Mouse (Mus musculus) limb, embryonic 13.5 days (tissue): ENCODE measurements around the gene Tiam1. TPM values are rescaled to one million over a fixed set of nuclear protein-coding genes. Genes with fewer than 3 reads are reported as not detected.

ENCODE experiments used
- ATAC-seq: fragments of 200-750 bp; cut with Nextera tagmentation; 2 replicates; pipeline ENCODE4 v1.8.0; 2017; ENCODE audit warnings: low read depth, moderate number of reproducible peaks, moderate TSS enrichment; ENCODE audit not compliant: low FRiP score
- H3K27ac ChIP-seq: fragments of 300-500 bp; sonication (generic); 2 replicates; pipeline ENCODE4 v1.5.1; 2015; ENCODE audit warnings: inconsistent platforms, mild to moderate bottlenecking, moderate library complexity
- H3K27me3 ChIP-seq: fragments of 300-500 bp; sonication (generic); 2 replicates; pipeline ENCODE4 v1.6.1; 2015; ENCODE audit warnings: mild to moderate bottlenecking, inconsistent platforms
- H3K36me3 ChIP-seq: fragments of 300-500 bp; sonication (generic); 2 replicates; pipeline ENCODE4 v1.6.1; 2015; ENCODE audit warnings: inconsistent platforms, mild to moderate bottlenecking, moderate library complexity
- H3K4me1 ChIP-seq: fragments of 300-500 bp; sonication (generic); 2 replicates; pipeline ENCODE4 v1.6.1; 2015; ENCODE audit warnings: inconsistent platforms
- H3K4me2 ChIP-seq: fragments of 300-500 bp; sonication (generic); replicated peaks from 2 replicates; pipeline ENCODE4 v1.6.1; 2015; ENCODE audit warnings: inconsistent platforms, mild to moderate bottlenecking, moderate library complexity
- H3K4me3 ChIP-seq: fragments of 300-500 bp; sonication (generic); 2 replicates; pipeline ENCODE4 v1.5.1; 2015; ENCODE audit warnings: moderate library complexity, mild to moderate bottlenecking, inconsistent platforms
- H3K9ac ChIP-seq: fragments of 300-500 bp; sonication (generic); 2 replicates; pipeline ENCODE4 v1.6.1; 2015; ENCODE audit warnings: mild to moderate bottlenecking, inconsistent platforms
- H3K9me3 ChIP-seq: fragments of 300-500 bp; sonication (generic); 2 replicates; pipeline ENCODE4 v1.6.1; 2016; ENCODE audit warnings: inconsistent platforms
- WGBS: fragments of 180-500 bp; shearing (Covaris S2); methylation state at CpG from one replicate; pipeline ENCODE4 v1.1.7; 2015; 5-methylcytosine and 5-hydroxymethylcytosine counted together
- polyA plus RNA-seq: library from polyadenylated mRNA; unstranded; fragments of >200 nt; fragmentation: Nextera tagmentation; extraction: Ambion mirVana; gene quantifications from 2 replicates; pipeline ENCODE4 v1.2.1, GENCODE M21; 2015

Gene Tiam1
- polyA plus RNA-seq, 1 experiment from 2014 or later, result 55.0 TPM

DNA sequence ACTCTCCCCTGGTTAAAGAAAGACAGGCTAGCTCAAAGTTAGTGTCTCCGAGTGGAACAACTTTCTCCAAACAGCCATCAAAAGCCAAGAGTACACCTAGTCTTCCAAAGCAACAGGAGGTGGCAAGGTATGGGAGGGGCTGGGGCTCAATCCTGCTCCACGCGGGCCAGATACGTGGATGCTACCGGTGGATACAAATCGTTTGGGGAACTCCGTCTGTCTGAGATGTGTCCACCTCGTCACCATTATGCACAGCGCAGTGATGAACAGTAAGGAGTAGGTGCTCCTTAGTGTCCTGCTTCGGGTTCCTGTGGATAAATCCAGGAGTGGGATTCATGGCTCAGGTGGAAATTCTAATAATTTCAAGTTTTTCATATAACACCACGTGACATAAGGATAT is 377.6 kb downstream of the Tiam1 start:
- H3K9ac ChIP-seq, result no peak overlapping the region
- peaks cover 18% of the 10 kb centered on the region for H3K9me3 ChIP-seq
- H3K27ac ChIP-seq, result no peak overlapping the region
- no peak overlapping the region for H3K4me3 ChIP-seq
- no peaks in the 10 kb centered on the region for H3K4me1 ChIP-seq
- ATAC-seq, result no peak
- H3K4me2 ChIP-seq, result no peak overlapping the region
- H3K27me3 ChIP-seq, result no peaks in the 10 kb centered on the region
- H3K36me3 ChIP-seq, result no peaks in the 10 kb centered on the region
- WGBS, result 86% methylated on average over 11 of the region's 11 CpGs

DNA sequence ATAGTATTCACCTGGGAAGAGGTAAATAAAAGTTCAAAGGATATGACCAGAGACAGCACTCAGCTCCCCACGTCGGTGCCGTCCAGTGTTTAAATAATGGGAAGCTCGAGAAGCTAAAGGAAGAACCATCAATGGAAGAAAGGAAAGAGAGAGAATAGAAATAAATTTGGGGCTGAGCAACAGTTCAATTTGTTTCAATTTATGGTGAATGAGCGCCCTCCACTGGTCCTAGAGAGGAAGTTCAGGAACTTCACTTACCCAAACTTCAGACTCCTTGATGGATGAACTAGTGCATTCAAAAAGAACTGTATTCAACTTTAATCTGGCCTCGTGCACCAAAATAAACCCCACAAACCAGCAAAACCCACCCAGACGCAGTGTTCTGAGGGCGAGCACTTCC is 378.1 kb downstream of the Tiam1 start:
- no peak overlapping the region for H3K4me2 ChIP-seq
- H3K4me1 ChIP-seq, result no peaks in the 10 kb centered on the region
- peaks cover 14% of the 10 kb centered on the region for H3K9me3 ChIP-seq
- H3K36me3 ChIP-seq, result no peaks in the 10 kb centered on the region
- WGBS, result 14% methylated on average over 8 of the region's 8 CpGs
- H3K27ac ChIP-seq, result no peak overlapping the region
- H3K4me3 ChIP-seq, result no peak overlapping the region
- H3K27me3 ChIP-seq, result no peaks in the 10 kb centered on the region
- ATAC-seq, result no peak
- H3K9ac ChIP-seq, result no peak overlapping the region

- Histone ChIP-seq H3K27me3 (no peaks in the 10 kb centered on the region), H3K4me1 (no peaks in the 10 kb centered on the region), H3K9me3 (no peaks in the 10 kb centered on the region), H3K9ac (no peak overlapping the region), H3K4me3 (no peak overlapping the region), H3K4me2 (no peak overlapping the region), H3K36me3 (no peaks in the 10 kb centered on the region), H3K27ac (no peak overlapping the region)
- no peak for ATAC-seq
- 80% methylated on average over 2 of the region's 2 CpGs for WGBS
These were observed 379.8 kb downstream of the Tiam1 start for GRCm38 (mm10) chr16:89763812-89764211.

DNA sequence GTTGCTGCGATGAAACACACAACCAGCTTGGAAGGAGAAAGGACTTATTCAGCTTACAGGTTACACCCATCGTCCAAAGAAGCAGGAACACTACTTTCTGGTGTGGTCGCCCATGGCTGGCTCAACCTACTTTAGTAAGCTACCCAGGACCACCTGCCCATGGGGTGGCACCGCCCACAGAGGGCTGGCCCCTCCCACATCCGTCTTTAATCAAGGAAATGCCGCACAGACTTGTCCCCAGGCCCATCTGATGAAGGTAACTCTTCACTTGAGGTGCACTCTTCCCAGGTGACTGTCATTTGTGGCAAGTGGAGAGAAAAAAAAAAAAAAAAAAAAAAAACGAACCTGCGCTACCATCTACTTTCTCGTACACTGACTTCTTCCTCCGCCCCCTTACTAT is 381.0 kb downstream of the Tiam1 start:
- no peaks in the 10 kb centered on the region for H3K36me3 ChIP-seq
- no peak for ATAC-seq
- no peaks in the 10 kb centered on the region for H3K27me3 ChIP-seq
- H3K9ac ChIP-seq, result no peak overlapping the region
- 87% methylated on average over 10 of the region's 10 CpGs for WGBS
- no peak overlapping the region for H3K27ac ChIP-seq
- no peak overlapping the region for H3K4me3 ChIP-seq
- no peaks in the 10 kb centered on the region for H3K9me3 ChIP-seq
- no peak overlapping the region for H3K4me2 ChIP-seq
- no peaks in the 10 kb centered on the region for H3K4me1 ChIP-seq

GRCm38 (mm10) chr16:89762096-89762495 is 381.5 kb downstream of the Tiam1 start:
- 49% methylated on average over 8 of the region's 8 CpGs for WGBS
- Histone ChIP-seq H3K9me3 (no peaks in the 10 kb centered on the region), H3K4me2 (no peak overlapping the region), H3K4me1 (no peaks in the 10 kb centered on the region), H3K27ac (no peak overlapping the region), H3K9ac (no peak overlapping the region), H3K36me3 (no peaks in the 10 kb centered on the region), H3K27me3 (no peaks in the 10 kb centered on the region), H3K4me3 (no peak overlapping the region)
- ATAC-seq, result no peak

GRCm38 (mm10) chr16:89757384-89757783 is 386.2 kb downstream of the Tiam1 start:
- H3K4me2 ChIP-seq, result no peak overlapping the region
- no peak for ATAC-seq
- H3K4me3 ChIP-seq, result no peak overlapping the region
- 66% methylated on average over 5 of the region's 5 CpGs for WGBS
- no peaks in the 10 kb centered on the region for H3K36me3 ChIP-seq
- no peak overlapping the region for H3K9ac ChIP-seq
- H3K9me3 ChIP-seq, result no peaks in the 10 kb centered on the region
- no peaks in the 10 kb centered on the region for H3K27me3 ChIP-seq
- no peaks in the 10 kb centered on the region for H3K4me1 ChIP-seq
- no peak overlapping the region for H3K27ac ChIP-seq

DNA sequence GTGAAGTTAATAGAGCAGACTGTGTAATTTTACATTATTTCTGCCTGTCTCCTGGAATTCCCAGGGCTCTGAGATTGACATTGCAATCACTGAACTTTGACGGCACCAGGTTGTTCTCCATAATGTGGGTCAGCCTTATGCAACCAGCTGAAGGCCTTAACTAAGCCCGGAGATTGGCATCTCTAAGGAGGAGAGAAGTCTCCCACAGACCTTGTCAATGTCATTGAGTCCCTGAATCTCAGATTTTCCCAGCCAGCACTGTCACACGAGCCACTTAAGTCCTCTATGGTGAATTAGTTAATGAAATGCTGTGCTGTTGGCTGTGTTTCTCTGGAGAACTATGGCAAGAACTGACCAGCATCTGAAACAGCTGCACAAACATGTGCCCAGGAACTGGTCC is 388.9 kb downstream of the Tiam1 start:
- Histone ChIP-seq H3K9ac (no peak overlapping the region), H3K4me1 (no peaks in the 10 kb centered on the region), H3K4me2 (no peak overlapping the region), H3K27ac (no peak overlapping the region), H3K4me3 (no peak overlapping the region), H3K9me3 (no peaks in the 10 kb centered on the region), H3K27me3 (no peaks in the 10 kb centered on the region), H3K36me3 (no peaks in the 10 kb centered on the region)
- ATAC-seq, result no peak
- WGBS, result 77% methylated on average over 3 of the region's 3 CpGs

- 62% methylated on average over 2 of the region's 2 CpGs for WGBS
- no peaks in the 10 kb centered on the region for H3K36me3 ChIP-seq
- H3K4me3 ChIP-seq, result no peak overlapping the region
- H3K4me2 ChIP-seq, result no peak overlapping the region
- H3K4me1 ChIP-seq, result no peaks in the 10 kb centered on the region
- ATAC-seq, result no peak
- H3K27me3 ChIP-seq, result no peaks in the 10 kb centered on the region
- H3K9me3 ChIP-seq, result no peaks in the 10 kb centered on the region
- H3K27ac ChIP-seq, result no peak overlapping the region
- H3K9ac ChIP-seq, result no peak overlapping the region
These were observed 395.7 kb downstream of the Tiam1 start for GRCm38 (mm10) chr16:89747864-89748263.

GRCm38 (mm10) chr16:89739559-89739958 is 404.0 kb downstream of the Tiam1 start:
- Histone ChIP-seq H3K36me3 (no peaks in the 10 kb centered on the region), H3K4me3 (no peak overlapping the region), H3K4me1 (no peaks in the 10 kb centered on the region), H3K9ac (no peak overlapping the region), H3K27ac (no peak overlapping the region), H3K9me3 (no peaks in the 10 kb centered on the region), H3K4me2 (no peak overlapping the region), H3K27me3 (no peaks in the 10 kb centered on the region)
- ATAC-seq, result no peak
- 73% methylated on average over 2 of the region's 2 CpGs for WGBS

DNA sequence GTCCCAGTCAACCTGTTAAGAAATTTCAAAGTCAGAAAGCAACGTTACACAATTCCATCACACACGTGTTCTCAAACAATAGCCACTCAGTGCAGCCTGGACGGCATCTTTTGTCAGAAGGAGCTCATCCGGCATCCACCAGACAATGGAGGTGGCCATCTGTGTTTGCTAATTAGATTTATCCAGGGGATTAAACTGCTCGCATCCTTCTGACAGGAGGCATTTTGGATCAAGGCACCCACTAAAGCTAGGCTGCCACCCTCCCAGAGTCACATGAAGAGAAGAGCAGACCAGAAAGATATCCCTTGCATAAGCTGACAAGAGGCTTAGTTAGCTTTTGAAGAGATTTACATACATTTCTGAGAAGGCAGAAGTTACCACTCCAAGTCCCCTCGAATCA is 404.6 kb downstream of the Tiam1 start:
- Histone ChIP-seq H3K4me3 (no peak overlapping the region), H3K36me3 (no peaks in the 10 kb centered on the region), H3K9me3 (no peaks in the 10 kb centered on the region), H3K27ac (no peak overlapping the region), H3K9ac (no peak overlapping the region), H3K4me1 (no peaks in the 10 kb centered on the region), H3K4me2 (no peak overlapping the region), H3K27me3 (no peaks in the 10 kb centered on the region)
- WGBS, result 58% methylated on average over 6 of the region's 6 CpGs
- no peak for ATAC-seq

Other genes starting within 250 kb of the Tiam1 start
- 1,085 and 1,159 TPM in 2 replicates for gene Sod1, start 77.0 kb upstream of the Tiam1 start, polyA plus RNA-seq
- gene Scaf4, start 140.7 kb upstream of the Tiam1 start, polyA plus RNA-seq, result 27.3 and 28.5 TPM in 2 replicates
- gene Hunk, start 242.2 kb upstream of the Tiam1 start, polyA plus RNA-seq, result 16.5 and 17.9 TPM in 2 replicates